Mouse (Mus musculus): ENCODE measurements at regions not wholly inside any gene's neighbourhood (a gene's known extent, or its start where the extent isn't known, plus 50 kb on each side); places are given as distances from the start of the nearest gene placed in this dataset.
A peak's percentile ranks its signal among the peaks of the same experiment; 100 is the strongest.
"Not testable (repeated sequence)": the region's sequence is repeated elsewhere in the genome, so short reads cannot be mapped to it uniquely, and the experiment has no call there.

DNA sequence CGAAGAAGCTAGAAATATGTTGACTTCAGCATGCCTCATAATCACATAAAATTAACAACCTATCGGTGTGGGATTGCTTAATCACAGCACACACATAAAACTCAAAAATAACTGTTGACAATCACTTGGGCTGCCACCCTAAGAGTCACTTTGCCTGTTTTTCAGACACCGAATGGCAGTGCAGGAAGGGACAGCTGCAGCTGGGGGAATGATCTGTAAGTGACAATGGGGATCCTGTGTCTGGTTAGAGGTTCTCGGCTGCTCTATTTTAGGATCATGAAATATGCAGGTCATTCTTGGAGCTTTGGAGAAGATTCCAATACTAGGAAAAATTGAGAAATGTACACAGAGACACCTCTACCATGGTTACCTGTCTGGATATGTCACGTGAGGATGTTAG lies 54.4 kb upstream of the Tcf12 start:
- DNase-seq (ENCODE audit: low spot score) = no peak

DNA sequence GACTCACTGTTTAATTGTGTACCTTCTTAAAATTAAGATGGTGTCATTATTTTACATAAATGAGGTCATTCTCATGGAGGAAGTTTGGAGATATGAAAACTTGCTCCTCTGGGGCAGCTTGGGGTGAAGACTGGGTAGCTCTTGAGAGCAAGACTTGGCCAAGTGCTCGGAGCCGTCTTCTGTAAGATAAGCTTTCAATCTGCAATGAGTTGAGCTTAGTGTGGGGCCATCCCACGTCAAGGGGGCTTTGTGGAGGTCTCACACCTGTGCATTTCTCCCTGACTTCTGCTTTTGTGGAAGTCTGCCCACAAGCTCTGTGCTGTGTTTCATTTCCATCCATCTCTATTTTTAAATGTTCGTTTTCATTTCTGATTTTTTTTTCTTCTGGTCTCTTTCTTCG lies 54.9 kb upstream of the Tcf12 start:
- no peak for DNase-seq (ENCODE audit: low spot score)

DNA sequence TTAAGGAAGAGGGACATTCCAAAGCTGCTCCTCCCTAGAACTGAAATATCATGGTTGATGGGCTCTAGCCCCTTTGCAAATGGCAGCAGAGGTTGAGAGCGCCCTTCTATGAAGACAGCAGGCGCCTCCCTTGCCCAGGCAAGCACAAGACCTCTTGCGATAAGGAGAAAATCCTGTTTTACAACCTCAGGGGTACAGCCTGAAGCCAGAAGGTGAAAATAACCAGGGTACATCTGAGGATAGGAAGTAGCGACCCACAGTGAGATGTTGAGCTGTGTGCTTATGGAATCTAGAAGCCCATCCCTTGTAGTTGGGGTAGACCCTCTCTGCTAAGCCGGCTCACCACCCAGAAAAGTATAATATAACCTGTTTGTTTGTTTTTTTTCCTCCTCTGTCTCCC lies 57.6 kb upstream of the Tcf12 start:
- DNase-seq (ENCODE audit: low spot score) = no peak

DNA sequence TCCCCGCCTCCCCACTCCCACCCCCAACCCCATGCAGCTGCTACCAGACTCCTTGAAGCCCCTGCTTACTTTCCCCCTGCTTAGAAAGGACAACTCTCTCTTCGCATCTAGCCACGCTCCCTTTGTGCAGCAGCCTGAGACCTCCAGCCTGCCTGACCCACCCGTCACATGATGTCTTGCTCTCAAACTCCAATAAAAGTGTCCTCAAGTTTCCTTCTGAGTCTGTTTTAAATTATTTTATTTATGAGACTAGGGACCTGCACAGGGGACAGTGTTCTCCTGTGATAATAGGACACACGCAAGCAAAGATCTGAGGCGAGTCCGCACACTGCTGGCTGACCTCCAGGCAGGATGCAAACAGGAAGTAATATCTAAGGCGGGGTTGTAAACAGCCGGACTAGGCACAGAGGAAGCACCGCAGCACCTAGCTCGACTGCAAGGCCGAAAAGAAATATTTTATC lies 58.1 kb upstream of the Tcf12 start:
- DNase-seq (ENCODE audit: low spot score) = peak; percentile 42

DNA sequence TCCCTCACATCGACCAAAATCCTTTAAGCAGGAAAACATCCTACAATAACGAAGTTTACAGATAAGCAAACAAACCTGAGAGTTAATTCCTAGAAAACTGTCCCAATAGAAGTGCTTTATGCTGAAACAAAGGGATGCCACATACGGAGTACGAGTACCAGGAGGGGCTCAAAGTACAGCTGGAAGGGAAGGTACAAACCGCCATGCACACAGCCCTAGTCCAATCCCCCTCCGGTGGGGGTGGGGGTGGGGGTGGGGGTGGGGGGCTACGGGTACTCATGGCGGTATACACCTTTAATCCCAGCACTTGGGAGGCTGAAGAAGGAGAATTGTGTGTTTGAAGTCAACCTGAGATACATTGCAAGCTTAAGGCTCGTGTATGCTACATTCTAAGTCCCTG lies 58.6 kb upstream of the Tcf12 start:
- no peak for DNase-seq (ENCODE audit: low spot score)

DNA sequence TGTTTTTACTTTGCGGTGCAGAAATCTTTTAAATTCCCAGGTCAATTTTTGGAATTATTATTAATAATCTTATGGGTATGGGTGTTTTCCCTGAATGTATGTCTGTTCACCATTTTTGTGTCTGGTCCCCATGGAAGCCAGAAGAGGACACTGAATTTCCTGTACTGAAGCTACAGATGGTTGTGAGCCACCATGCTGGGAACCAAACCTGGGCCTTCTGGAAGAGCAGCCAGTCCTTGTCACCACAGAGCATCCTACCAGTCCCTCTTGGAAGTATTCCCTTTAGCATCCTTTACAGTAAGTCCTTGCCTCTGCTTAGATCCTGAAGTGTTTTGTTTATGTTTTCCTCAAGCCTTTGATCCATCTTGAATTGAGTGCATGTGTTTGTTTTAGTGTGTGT lies 60.7 kb upstream of the Tcf12 start:
- no peak for DNase-seq (ENCODE audit: low spot score)

DNA sequence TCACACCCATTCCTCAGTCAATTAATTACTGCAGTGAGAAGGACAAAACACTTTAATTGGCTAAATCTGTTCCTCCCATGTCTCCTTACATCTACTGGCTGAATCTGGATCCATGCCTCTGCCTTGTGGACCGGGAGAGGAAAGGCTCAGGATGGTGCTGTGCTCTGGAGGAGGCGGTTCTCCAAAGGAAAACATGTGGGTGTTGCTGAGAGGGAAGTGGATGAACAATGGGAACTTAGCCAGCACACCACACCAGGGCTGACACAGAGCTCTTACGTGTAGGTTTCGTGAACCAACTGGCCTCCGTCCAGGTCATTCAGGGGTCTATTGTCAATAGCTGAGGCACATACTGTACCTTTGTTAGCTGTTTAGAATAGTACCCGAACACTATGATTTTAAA lies 69.3 kb upstream of the Tcf12 start:
- no peak for DNase-seq (ENCODE audit: low spot score)

DNA sequence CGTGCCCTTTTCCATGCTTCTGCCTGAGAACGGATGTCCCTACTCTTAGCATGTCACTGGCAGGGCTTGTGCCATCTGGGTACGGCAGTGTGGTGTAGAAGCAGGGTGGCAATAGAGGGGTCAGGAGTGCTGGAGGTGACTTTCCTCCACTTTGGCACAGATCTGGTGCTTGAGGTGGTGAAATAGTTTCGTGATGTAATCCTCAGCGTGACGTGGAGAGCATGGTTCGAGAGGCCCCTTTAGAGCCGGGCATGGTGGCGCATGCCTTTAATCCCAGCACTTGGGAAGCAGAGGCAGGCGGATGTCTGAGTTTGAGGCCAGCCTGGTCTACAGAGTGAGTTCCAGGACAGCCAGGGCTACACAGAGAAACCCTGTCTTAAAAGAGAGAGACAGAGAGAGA lies 71.7 kb upstream of the Tcf12 start:
- DNase-seq (ENCODE audit: low spot score) = no peak

DNA sequence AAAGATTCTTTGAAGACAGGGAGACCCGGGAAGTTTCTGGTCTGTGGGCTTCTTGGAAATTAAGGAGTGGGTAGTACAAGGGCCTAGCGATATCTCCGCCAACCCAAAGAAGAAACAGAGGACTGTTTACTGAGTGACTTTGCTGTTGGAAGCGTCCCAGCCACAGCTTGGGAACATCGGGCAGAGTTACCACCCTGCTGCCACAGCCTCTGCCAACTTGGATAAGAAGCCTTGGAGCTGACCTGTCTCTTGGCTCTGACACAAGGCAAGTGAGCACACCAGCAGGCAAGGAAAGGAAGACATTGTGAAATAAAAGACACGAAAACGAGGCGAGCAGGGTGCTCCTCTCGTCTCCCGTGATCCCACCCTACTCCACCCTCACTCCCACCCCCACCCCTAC lies 72.3 kb upstream of the Tcf12 start:
- DNase-seq (ENCODE audit: low spot score) = peak; percentile 86

DNA sequence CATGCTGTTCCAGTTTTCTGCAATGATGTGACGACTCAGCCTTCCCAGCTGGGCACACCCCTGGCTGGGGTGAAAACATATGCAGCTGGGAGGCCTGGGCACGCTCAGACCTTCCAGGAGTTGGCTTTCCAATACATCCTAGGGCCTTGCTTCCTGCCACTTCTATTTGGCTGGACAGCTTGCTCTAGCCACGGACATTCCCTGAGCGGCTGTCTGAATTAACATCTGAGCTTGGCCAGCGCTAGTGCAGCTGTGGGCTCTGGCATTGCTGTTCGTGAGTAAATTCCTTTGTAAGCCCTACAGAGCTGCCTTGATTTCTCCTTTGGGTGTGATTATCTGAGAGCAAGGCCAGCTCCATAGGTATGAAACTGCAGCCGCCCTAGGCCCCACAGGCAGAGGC lies 78.2 kb upstream of the Tcf12 start:
- DNase-seq (ENCODE audit: low spot score) = peak; percentile 58

DNA sequence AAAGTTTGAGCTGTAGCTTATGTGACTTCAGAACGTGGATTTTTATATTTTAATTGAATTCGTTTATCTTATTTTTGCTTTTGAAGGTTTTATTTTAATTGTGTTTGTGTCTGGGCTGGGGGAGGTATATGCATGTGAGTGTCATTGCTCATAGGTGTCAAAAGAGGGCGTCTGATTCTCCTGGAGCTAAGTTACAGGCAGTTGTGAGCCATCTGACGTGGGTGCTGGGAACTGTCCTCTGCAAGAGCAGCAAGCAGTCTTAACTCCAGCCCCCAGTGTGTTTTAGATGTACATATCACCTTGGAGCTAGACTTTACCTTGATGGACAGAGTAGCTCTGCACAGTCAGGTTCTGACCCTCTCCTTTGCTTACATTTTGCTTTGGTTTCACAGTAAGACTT lies 79.0 kb upstream of the Tcf12 start:
- no peak for DNase-seq (ENCODE audit: low spot score)

DNA sequence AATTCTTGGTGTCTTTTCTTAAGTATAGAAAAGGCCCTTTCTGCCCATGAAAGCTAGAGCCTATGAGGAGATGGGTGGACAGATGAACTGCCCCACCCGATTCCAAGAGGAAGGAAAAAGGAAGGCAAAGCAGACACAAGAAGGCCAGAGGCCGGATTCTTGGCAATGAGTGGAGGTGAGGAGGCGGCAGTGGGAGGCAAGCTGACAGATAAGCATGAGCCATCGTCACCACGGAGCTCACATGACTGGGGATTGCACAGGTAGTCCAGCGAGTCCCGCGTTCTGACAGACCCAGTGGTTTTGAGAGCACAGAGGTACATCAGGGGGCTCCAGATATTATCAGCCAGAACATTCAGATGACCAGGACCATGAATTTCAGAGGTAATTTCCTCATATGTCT lies 79.4 kb upstream of the Tcf12 start:
- DNase-seq (ENCODE audit: low spot score) = no peak

DNA sequence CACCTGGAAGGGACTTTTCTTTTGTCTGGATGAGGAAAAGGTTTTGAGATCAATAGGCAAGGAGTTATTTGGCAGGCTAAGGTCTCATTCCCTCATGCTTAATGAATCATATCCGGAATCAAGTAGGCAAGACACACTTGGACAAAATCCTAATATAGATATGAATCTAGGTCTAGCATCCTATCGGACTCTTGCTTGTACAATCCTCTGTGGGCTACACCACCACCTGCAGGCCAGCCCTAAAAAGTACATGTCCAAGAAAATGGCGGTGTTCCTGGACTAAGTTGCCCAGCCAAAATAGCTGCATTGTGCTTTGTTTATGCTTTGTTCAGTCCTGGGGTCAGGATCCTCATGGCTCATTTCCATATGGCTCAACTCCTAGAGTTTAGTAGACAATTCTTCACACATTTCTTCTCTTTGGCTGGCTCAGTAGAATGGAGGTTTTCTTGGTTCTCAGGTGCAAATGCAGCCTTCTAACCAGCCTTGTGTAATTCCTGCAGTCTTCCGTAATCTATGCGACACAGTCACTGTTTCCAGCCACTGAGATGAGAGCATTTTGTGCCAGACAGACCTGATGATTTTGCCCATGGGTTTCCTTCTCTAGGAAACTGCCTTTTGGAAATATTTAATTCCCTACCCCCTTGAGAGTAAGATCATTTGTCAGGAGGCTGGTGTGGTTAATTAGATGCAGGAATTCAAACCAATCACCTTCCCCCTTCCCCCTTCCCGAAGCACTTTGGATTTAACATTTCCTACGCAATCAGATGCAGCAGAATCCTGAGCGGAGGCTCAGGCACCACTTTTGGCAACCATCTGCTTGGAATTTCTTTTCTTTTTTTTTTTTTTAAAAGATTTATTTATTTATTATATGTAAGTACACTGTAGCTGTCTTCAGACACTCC lies 80.6 kb upstream of the Tcf12 start:
- DNase-seq (ENCODE audit: low spot score) = peak; percentile 76

DNA sequence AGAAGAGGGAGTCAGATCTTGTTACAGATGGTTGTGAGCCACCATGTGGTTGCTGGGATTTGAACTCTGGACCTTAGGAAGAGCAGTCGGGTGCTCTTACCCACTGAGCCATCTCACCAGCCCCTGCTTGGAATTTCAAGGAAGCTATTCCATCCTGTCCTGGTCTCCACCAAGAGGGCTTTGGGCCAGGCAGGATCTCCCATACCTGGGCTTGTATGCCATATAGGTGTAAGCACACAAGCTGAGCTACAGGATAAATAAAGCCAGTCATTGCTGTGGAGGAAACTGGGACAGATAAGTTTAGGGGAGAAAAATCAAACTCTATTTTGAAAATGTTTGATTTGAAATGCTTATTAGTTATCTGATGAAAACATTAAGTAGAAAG lies 81.3 kb upstream of the Tcf12 start:
- DNase-seq (ENCODE audit: low spot score) = not testable (repeated sequence)

DNA sequence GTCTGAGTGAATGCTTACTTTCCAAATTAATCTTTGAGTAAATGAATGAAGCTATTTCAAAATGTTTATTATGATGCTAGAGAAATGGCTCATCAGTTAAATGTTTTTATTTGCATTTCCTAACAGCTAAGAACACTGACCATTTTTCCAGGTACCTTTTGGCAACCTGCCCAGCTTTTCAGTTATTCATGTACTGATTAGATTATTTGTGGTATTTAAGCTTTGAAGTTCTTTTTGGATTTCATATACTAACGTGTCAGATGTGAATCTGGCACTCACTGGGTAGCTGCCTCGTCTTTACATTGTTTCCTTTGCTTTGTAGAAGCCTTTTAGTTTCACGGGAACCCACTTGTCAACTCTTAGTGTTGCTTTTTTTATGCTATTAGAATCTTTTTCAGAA lies 79.3 kb upstream of the Zfp280d start:
- DNase-seq (ENCODE audit: low spot score) = no peak

DNA sequence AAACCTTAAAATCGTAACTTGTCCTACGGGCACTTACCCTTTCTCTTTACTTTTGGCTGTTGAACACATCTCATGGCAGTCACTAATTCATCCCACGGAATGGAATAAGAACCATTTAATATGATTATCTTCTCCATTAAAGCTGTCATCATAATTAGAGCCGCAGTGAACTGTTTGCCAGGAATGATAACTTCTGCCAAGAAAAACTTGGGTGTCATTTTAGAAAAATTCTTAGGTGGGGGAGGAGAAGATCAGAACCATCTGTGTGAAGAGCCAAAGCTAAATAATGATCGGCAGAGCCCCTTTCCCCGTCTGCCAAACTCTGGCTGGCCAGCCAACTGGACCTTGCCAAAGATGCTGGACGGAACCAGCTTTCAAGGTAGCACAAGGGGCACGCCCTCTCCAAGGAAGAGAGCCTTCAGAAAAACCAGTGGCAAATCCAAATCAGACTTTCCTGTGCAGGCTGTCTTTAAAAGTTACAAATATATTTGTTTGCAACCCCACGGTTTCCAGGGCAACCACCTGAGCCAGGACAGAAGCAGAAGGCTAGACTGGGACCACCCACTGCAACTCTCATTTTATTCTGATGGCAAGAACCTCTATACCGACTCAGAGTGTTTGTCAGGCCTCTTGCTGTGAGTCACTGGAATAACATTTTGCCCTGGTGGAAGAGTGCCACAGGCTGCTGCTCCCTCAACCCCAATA lies 77.9 kb upstream of the Zfp280d start:
- DNase-seq (ENCODE audit: low spot score) = peak; percentile 47

DNA sequence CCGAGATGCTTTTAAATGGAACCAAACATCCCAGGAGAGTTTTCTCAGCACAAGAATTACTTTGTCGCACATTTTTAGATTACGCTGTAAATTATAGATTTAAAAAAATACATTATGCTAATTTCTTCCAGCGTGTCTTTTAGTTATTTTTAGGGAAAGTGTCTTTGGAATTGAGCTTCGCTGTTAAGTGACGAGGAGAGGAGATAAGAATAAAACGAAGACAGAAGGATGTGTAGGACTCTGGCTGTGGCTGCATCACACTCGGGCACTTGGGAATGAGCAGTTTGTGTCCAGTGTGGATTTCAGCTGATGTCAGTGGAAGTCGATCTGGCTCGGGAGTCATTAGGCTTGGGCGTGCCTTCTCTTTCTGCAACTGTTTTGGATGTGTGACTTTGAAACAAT lies 77.3 kb upstream of the Zfp280d start:
- peak; percentile 56 for DNase-seq (ENCODE audit: low spot score)

DNA sequence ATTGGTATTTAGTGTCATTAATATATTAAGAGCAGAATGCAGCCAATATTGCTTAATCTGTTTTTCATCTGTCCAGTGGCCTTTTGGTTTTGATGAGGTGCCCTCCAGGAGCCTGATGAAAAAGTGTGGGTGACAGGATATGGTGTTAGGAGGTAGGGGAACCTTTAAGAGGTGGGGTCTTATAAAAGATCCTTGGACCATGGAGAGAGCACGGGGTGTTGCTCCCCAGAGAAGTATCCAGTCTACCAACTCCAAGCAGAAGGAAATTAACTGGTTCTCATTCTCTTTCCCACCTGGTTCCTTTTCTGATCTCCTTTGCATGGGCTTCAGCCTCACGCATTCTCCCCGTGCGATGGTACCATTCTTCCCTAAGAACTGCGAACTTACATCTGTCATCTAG lies 75.7 kb upstream of the Zfp280d start:
- no peak for DNase-seq (ENCODE audit: low spot score)

DNA sequence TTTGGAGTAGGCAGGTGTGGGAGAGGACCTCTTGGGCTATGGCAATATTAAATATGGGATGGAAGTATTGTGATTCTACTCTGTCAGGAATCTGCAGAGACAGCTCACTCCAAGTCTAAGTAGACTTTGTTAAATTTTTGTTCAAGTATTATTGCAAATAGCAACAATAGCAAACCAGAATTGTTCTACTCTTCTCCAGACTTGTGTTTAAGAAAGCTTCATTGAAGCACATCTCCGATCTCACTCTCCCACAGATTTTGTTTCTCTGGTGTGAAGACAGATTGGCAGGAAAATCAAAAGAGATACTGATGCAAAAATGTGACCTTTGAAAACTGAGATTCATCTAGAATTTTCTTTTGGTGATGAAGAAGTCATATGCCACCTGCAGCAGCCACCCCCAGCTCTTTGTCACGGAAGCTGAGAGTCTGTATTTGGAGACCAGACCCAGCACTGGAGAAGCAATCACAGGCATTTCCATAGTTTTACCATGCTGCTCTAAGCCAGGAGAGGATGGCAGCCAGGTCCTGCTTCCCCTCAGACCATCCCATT lies 70.2 kb upstream of the Zfp280d start:
- DNase-seq (ENCODE audit: low spot score) = no peak

DNA sequence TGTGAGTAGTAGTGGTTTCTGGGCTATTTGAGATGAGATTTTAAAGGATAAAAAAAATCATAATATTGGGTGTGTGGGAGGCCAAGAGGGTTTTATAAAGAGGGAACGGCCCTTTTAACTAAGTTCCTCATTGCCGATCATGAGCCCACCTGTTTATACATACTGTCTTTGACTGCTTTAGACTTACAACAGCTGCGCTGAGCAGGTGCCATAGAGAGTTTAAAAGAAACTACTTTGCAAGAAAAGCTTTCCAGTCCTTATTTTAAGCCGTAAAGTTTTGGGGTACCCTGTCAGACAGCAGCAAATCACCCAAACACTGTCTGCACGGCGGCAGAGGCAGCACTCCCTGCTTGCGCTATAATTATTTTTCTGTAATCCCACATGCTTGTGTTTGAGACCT lies 68.8 kb upstream of the Zfp280d start:
- DNase-seq (ENCODE audit: low spot score) = no peak

DNA sequence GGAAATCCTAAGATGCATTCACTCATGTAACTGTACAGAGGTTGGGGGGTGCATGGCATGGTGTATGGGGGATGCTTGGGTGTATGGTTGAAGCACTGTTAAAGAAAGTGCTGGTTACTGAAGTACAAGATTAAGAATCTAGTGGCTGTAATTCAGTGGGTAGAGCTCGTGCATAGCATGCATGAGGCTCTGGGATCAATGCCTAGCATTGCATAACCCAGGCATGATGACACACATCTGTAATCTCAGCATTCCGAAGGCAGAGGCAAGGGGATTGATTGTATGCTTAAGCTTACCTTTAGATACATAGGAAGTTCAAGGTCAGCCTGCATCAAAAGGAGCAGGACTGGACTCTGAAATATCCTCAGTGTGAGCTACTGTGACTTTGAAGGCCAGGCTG lies 67.7 kb upstream of the Zfp280d start:
- peak; percentile 29 for DNase-seq (ENCODE audit: low spot score)

DNA sequence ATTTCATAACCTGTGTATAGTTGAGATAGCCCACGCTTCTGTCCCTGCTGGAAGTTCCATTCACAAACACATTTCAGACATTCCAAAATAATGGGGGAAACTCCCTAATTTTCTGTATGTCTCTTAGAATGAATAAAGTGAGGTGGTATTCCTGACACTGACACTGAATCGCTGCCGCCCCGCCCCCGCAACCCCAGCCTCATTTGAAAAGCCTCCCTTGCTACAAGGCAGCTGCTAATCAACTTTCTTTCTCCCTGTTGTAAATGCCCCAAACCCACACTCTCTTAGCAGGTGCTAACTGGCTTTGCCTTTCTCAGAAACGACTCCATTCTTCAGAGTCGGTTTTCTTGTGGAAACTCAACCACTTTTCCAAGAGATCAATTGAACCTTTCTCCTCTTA lies 66.4 kb upstream of the Zfp280d start:
- no peak for DNase-seq (ENCODE audit: low spot score)
